Mouse (Mus musculus) liver, postnatal 0 days (tissue): ENCODE measurements around the gene Mgmt.

Experiments
- CTCF ChIP-seq: sonication (generic); IDR thresholded peaks from 2 replicates; pipeline ENCODE4 v1.5.1; 2016; ENCODE audit warnings: antibody characterized with exemption, low read depth
- EP300 ChIP-seq: IDR thresholded peaks from 2 replicates; pipeline ENCODE4 v1.6.1; 2016; ENCODE audit warnings: antibody characterized with exemption, low read depth, mild to moderate bottlenecking

DNA sequence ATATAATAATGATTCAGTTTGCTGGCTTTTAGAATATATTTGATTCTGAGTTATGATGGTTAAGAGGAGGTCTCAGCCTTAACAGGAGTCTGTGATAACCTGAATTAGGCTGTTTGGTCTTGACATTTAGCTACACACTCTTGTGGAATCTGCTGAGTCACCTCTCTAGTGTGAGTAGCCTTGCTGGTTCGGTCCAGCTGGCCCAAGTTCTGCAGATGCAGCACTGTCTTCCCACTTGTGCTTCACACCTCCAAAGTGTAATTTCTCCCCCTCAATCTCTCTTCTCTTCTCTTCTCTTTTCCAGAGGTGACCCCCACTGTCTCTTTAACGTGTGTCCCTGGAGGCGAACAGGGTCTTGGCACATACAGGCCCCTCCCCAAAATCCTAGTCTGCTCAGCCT, 171.8 kb downstream of the Mgmt start:
- no peak for TF ChIP-seq EP300
- TF ChIP-seq CTCF = no peak
